Mouse (Mus musculus) cerebellum, adult 18-20 months (tissue): Measurements from ENCODE around the gene Gm4302.
A peak's percentile ranks its signal among the peaks of the same experiment; 100 is the strongest.
"Not testable (repeated sequence)": the region's sequence is repeated elsewhere in the genome, so short reads cannot be mapped to it uniquely, and the experiment has no call there.

Source experiments
- DNase-seq, 2 experiments: peaks; one replicate each; pipeline ENCODE4 v3.0.0; 2021

The Gm4302 gene

GRCm38 (mm10) chr10:100340536-100340935 lies at the start of gene Gm4302:
TSS of gene Gm4302 (plus strand) at chr10:100340836.
- DNase-seq, result not testable (repeated sequence)

GRCm38 (mm10) chr10:100296105-100296504 lies 44.5 kb upstream of the Gm4302 start:
- no peak for DNase-seq

- DNase-seq, result not testable (repeated sequence)
Observed at GRCm38 (mm10) chr10:100300106-100300505, 40.5 kb upstream of the Gm4302 start.

DNA sequence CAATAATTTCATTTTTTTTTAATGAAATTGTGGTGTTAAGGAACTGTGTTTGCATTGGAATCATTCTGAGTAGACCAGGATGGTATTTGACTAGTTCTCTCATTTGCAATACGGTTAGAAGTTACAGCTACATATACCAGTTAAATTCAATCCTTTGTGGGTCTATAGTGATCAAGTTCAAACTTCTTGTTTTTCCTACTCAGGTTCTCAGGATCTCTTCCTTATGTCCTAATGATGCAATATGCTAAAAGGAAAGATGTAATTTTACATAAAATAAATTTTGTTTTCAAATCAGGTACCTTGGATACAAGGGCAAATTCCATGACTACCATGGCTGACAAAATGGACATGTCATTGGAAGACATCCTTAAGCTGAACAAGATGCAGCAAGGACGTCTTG lies 5.3 kb upstream of the Gm4302 start, which contains the start of gene Gm4301:
TSS of gene Gm4301 (plus strand) at position 301 of the 400 bp plus-strand sequence.
- not testable (repeated sequence) for DNase-seq

GRCm38 (mm10) chr10:100345672-100346071 lies 5.0 kb downstream of the Gm4302 start, which contains the start of gene Gm4303:
TSS of gene Gm4303 (plus strand) at chr10:100345972.
- DNase-seq, result not testable (repeated sequence)

DNA sequence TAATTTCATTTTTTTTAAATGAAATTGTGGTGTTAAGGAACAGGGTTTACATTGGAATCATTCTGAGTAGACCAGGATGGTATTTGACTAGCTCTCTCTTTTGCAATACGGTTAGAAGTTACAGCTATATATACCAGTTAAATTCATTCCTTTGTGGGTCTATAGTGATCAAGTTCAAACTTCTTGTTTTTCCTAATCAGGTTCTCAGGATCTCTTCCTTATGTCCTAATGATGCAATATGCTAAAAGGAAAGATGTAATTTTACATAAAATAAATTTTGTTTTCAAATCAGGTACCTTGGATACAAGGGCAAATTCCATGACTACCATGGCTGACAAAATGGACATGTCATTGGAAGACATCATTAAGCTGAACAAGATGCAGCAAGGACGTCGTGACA lies 10.2 kb downstream of the Gm4302 start, which contains the start of gene Gm4305:
TSS of gene Gm4305 (plus strand) at position 301 of the 400 bp plus-strand sequence.
- not testable (repeated sequence) for DNase-seq

- DNase-seq, result peak; percentile 0 to 3
Observed at GRCm38 (mm10) chr10:100356841-100357240, 16.2 kb downstream of the Gm4302 start.

GRCm38 (mm10) chr10:100361038-100361437 lies 20.4 kb downstream of the Gm4302 start, which contains the start of gene Gm4307:
TSS of gene Gm4307 (plus strand) at chr10:100361338.
- not testable (repeated sequence) for DNase-seq

DNA sequence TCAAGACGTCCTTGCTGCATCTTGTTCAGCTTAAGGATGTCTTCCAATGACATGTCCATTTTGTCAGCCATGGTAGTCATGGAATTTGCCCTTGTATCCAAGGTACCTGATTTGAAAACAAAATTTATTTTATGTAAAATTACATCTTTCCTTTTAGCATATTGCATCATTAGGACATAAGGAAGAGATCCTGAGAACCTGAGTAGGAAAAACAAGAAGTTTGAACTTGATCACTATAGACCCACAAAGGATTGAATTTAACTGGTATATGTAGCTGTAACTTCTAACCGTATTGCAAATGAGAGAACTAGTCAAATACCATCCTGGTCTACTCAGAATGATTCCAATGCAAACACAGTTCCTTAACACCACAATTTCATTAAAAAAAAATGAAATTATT lies 41.8 kb downstream of the Gm4302 start, which contains the start of gene Gm4312:
TSS of gene Gm4312 (minus strand) at position 101 of the 400 bp plus-strand sequence.
- not testable (repeated sequence) for DNase-seq
